8 mouse cellular contexts compared by ENCODE assay signal in genomic region chr7:132226379-132227074, GRCm38 (mm10).
DNase-seq lines count a peak whose midpoint lies in the region; ATAC-seq and TF ChIP-seq lines count a peak whose summit lies in the region.

No protein-coding gene starts in this region.

- H3K9ac ChIP-seq in CH12.LX (ENCODE audit: insufficient read depth, low read depth) = no peak overlapping the region
- H3K9ac ChIP-seq in liver, embryonic 13.5 days = no peak overlapping the region
- no peak overlapping the region for H3K9ac ChIP-seq in neural tube, embryonic 13.5 days

- H3K9me3 ChIP-seq in CH12.LX (replicated peaks; ENCODE audit: low read length) = no peaks in the 10 kb centered on the region
- H3K9me3 ChIP-seq in liver, embryonic 13.5 days (replicated peaks) = no peaks in the 10 kb centered on the region
- no peaks in the 10 kb centered on the region for H3K9me3 ChIP-seq in neural tube, embryonic 13.5 days

- no peak overlapping the region for H3K27ac ChIP-seq in CH12.LX (ENCODE audit: insufficient read depth, low read depth)
- no peak overlapping the region for H3K27ac ChIP-seq in liver, embryonic 13.5 days
- H3K27ac ChIP-seq in neural tube, embryonic 13.5 days (replicated peaks) = no peak overlapping the region
- H3K27ac ChIP-seq in testis, adult 2 months (ENCODE audit: control insufficient read depth, insufficient read depth, low read depth, low read length) = no peak overlapping the region

- no peak overlapping the region for H3K4me2 ChIP-seq in CH12.LX (ENCODE audit: insufficient read depth, low read depth, poor library complexity, severe bottlenecking)
- H3K4me2 ChIP-seq in liver, embryonic 13.5 days = no peak overlapping the region
- no peak overlapping the region for H3K4me2 ChIP-seq in neural tube, embryonic 13.5 days

- no peak for TF ChIP-seq POLR2A in CH12.LX (IDR thresholded peaks at IDR 0.05; ENCODE audit: low read depth, low read length)
- no peak for TF ChIP-seq POLR2A in brain, embryonic 14.5 days (IDR thresholded peaks at IDR 0.05; ENCODE audit: borderline replicate concordance, extremely low read depth, insufficient read depth, insufficient read length, poor library complexity, severe bottlenecking)
- TF ChIP-seq POLR2A in testis, adult 2 months (IDR thresholded peaks at IDR 0.05; ENCODE audit: control insufficient read depth, low read depth, low read length) = no peak

- ATAC-seq in liver, embryonic 13.5 days (ENCODE audit: low read depth) = peak; percentile 45; the same call in 1 of the 2 replicates
- peak; percentile 60 for ATAC-seq in neural tube, embryonic 13.5 days (ENCODE audit: low read depth)

- dilution Hi-C loops in CH12.LX (cut with MboI; ENCODE audit: extremely low pct_ligation_motif_present, extremely low pct_unique_long_range_greater_than_20kb, low sequenced_read_pairs) = no loop called here

- H3K36me3 ChIP-seq in CH12.LX (replicated peaks in 1 of 2; ENCODE audit: control insufficient read depth in 1 of 2, insufficient read depth in 1 of 2, low read length in 1 of 2) = no peaks in the 10 kb centered on the region
- no peaks in the 10 kb centered on the region for H3K36me3 ChIP-seq in liver, embryonic 13.5 days
- H3K36me3 ChIP-seq in neural tube, embryonic 13.5 days = no peaks in the 10 kb centered on the region
- no peaks in the 10 kb centered on the region for H3K36me3 ChIP-seq in testis, adult 2 months (ENCODE audit: control insufficient read depth, insufficient read depth, low read length)

- peak; percentile 97 for TF ChIP-seq RAD21 in CH12.LX (IDR thresholded peaks at IDR 0.05; ENCODE audit: low read depth, low read length)

- peaks cover 75% of the 10 kb centered on the region for H3K27me3 ChIP-seq in CH12.LX (replicated peaks)
- 0 out of 2 replicates have a peak, but pooled peaks cover 2% of the 10 kb centered on the region for H3K27me3 ChIP-seq in liver, embryonic 13.5 days
- no peaks in the 10 kb centered on the region; the same call in 1 of the 2 replicates for H3K27me3 ChIP-seq in neural tube, embryonic 13.5 days
- no peaks in the 10 kb centered on the region for H3K27me3 ChIP-seq in testis, adult 2 months (ENCODE audit: control insufficient read depth, insufficient read depth, low read length)

- in situ Hi-C loops in CH12.LX (cut with MboI; ENCODE audit: low pct_ligation_motif_present, low pct_unique_long_range_greater_than_20kb, low sequenced_read_pairs) = loop anchor here (5.0 to 10.0 kb wide), 2 partner anchors 246 to 318 kb away; no protein-coding TSS in a partner anchor

- no peaks in the 10 kb centered on the region for H3K79me2 ChIP-seq in CH12.LX (replicated peaks; ENCODE audit: control insufficient read depth, extremely low read depth, insufficient read depth, poor library complexity, severe bottlenecking)

- DNase-seq in CH12.LX (ENCODE audit: extremely low read depth) = peak; percentile 69
- DNase-seq in brain, embryonic 14.5 days (ENCODE audit: low read depth) = peak; percentile 91
- DNase-seq in fibroblast of lung, adult 2 months (ENCODE audit: low read depth) = peak; percentile 71
- peak; percentile 90 to 94 for DNase-seq in heart, postnatal 10 days
- DNase-seq in kidney, postnatal 25 days = peak; percentile 76 to 95
- DNase-seq in liver, embryonic 13.5 days = peak; percentile 47

- intact Hi-C loops in heart, postnatal 10 days (cut with DNase I) = loop anchor here (1.0 to 5.0 kb wide), 5 partner anchors 90 to 411 kb away; partner anchors contain the start of gene Chst15

- 48% methylated on average over 6 of the region's 6 CpGs for WGBS in liver, embryonic 13.5 days (ENCODE audit: insufficient replicate concordance)
- 64% methylated on average over 6 of the region's 6 CpGs for WGBS in neural tube, embryonic 13.5 days

- TF ChIP-seq CTCF in CH12.LX (conservative IDR thresholded peaks at IDR 0.05 in 1 of 2, IDR thresholded peaks at IDR 0.05 in 1 of 2; ENCODE audit: low read depth in 2 of 2, low read length in 2 of 2) = peak; percentile 91 to 98
- TF ChIP-seq CTCF in brain, embryonic 14.5 days (IDR thresholded peaks at IDR 0.05; ENCODE audit: borderline replicate concordance, extremely low read depth, insufficient read depth, insufficient read length) = peak; percentile 90
- peak; percentile 62; the same call in 1 of the 2 replicates for TF ChIP-seq CTCF in testis, adult 2 months (IDR thresholded peaks at IDR 0.05; ENCODE audit: control insufficient read depth, insufficient read depth, insufficient replicate concordance, low read depth, low read length)

- no peaks in the 10 kb centered on the region for H3K4me1 ChIP-seq in CH12.LX (ENCODE audit: control insufficient read depth in 1 of 2, insufficient read depth in 2 of 2)
- peaks cover under 1% of the 10 kb centered on the region for H3K4me1 ChIP-seq in liver, embryonic 13.5 days (replicated peaks)
- peaks cover 16% of the 10 kb centered on the region for H3K4me1 ChIP-seq in neural tube, embryonic 13.5 days (replicated peaks)
- H3K4me1 ChIP-seq in testis, adult 2 months (ENCODE audit: control insufficient read depth, insufficient read depth, low read length) = no peaks in the 10 kb centered on the region

- no peak for TF ChIP-seq EP300 in CH12.LX (IDR thresholded peaks at IDR 0.05; ENCODE audit: low read length)

- no peak overlapping the region for H3K4me3 ChIP-seq in CH12.LX (replicated peaks in 1 of 3; ENCODE audit: low read depth in 2 of 3, low read length in 2 of 3, poor library complexity in 1 of 3)
- no peak overlapping the region for H3K4me3 ChIP-seq in liver, embryonic 13.5 days (replicated peaks)
- no peak overlapping the region for H3K4me3 ChIP-seq in neural tube, embryonic 13.5 days
- no peak overlapping the region for H3K4me3 ChIP-seq in testis, adult 2 months (ENCODE audit: control insufficient read depth, low read depth, low read length)

TF ChIP-seq in CH12.LX, 34 proteins besides CTCF, POLR2A, EP300 and RAD21:
- no peak for TF ChIP-seq RCOR1 (conservative IDR thresholded peaks at IDR 0.05; ENCODE audit: low read depth, low read length)
- TF ChIP-seq POLR2AphosphoS2 (IDR thresholded peaks at IDR 0.05; ENCODE audit: low read depth, low read length) = no peak
- TF ChIP-seq TCF12 (IDR thresholded peaks at IDR 0.05; ENCODE audit: low read depth, low read length) = 0 out of 2 replicates have a peak, but pooled peaks have one; percentile 27
- TF ChIP-seq MAFK (IDR thresholded peaks at IDR 0.05; ENCODE audit: insufficient replicate concordance, low read length) = no peak
- no peak for TF ChIP-seq CHD2 (IDR thresholded peaks at IDR 0.05; ENCODE audit: low read length)
- no peak for TF ChIP-seq MEF2A (IDR thresholded peaks at IDR 0.05; ENCODE audit: borderline replicate concordance, low read depth, low read length)
- TF ChIP-seq IRF4 (IDR thresholded peaks at IDR 0.05; ENCODE audit: low read depth, low read length) = peak; percentile 36; the same call in 1 of the 2 replicates
- TF ChIP-seq ZNF384 (IDR thresholded peaks at IDR 0.05; ENCODE audit: low read depth, low read length) = no peak
- TF ChIP-seq USF2 (conservative IDR thresholded peaks at IDR 0.05; ENCODE audit: low read depth, low read length) = no peak
- TF ChIP-seq GABPA (IDR thresholded peaks at IDR 0.05; ENCODE audit: insufficient replicate concordance, low read depth, low read length) = no peak
- no peak for TF ChIP-seq MXI1 (IDR thresholded peaks at IDR 0.05; ENCODE audit: low read depth, low read length)
- no peak for TF ChIP-seq JUN (IDR thresholded peaks at IDR 0.05; ENCODE audit: insufficient read depth, low read depth, low read length)
- no peak for TF ChIP-seq HCFC1 (IDR thresholded peaks at IDR 0.05; ENCODE audit: low read depth, low read length)
- TF ChIP-seq MAX (IDR thresholded peaks at IDR 0.05; ENCODE audit: low read length) = no peak
- TF ChIP-seq ELF1 (IDR thresholded peaks at IDR 0.05; ENCODE audit: low read depth, low read length) = peak; percentile 32; the same call in 1 of the 2 replicates
- no peak for TF ChIP-seq PAX5 (IDR thresholded peaks at IDR 0.05; ENCODE audit: low read length)
- peak; percentile 42; the same call in 1 of the 2 replicates for TF ChIP-seq JUND (conservative IDR thresholded peaks at IDR 0.05; ENCODE audit: low read depth, low read length)
- no peak for TF ChIP-seq BHLHE40 (IDR thresholded peaks at IDR 0.05; ENCODE audit: low read depth, low read length)
- no peak for TF ChIP-seq SIN3A (IDR thresholded peaks at IDR 0.05; ENCODE audit: low read length)
- TF ChIP-seq NELFE (IDR thresholded peaks at IDR 0.05; ENCODE audit: low read depth, low read length) = peak; percentile 41; the same call in 1 of the 2 replicates
- TF ChIP-seq E2F4 (IDR thresholded peaks at IDR 0.05; ENCODE audit: insufficient replicate concordance, low read depth, low read length) = no peak
- no peak for TF ChIP-seq USF1 (IDR thresholded peaks at IDR 0.05; ENCODE audit: low read depth, low read length)
- no peak for TF ChIP-seq ETS1 (conservative IDR thresholded peaks at IDR 0.05; ENCODE audit: low read depth, low read length)
- TF ChIP-seq NRF1 (IDR thresholded peaks at IDR 0.05; ENCODE audit: low read depth, low read length) = peak; percentile 47; the same call in 1 of the 2 replicates
- TF ChIP-seq CHD1 (IDR thresholded peaks at IDR 0.05; ENCODE audit: low read depth, low read length) = no peak
- no peak for TF ChIP-seq UBTF (IDR thresholded peaks at IDR 0.05; ENCODE audit: low read depth, low read length)
- TF ChIP-seq TBP (conservative IDR thresholded peaks at IDR 0.05; ENCODE audit: low read depth, low read length) = no peak
- TF ChIP-seq ZMIZ1 (IDR thresholded peaks at IDR 0.05; ENCODE audit: low read depth, low read length) = no peak
- 0 out of 2 replicates have a peak, but pooled peaks have one; percentile 29 for TF ChIP-seq MYC (IDR thresholded peaks at IDR 0.05; ENCODE audit: low read depth, low read length)
- TF ChIP-seq ZC3H11A (IDR thresholded peaks at IDR 0.05; ENCODE audit: low read depth, low read length) = peak; percentile 97
- no peak for TF ChIP-seq KAT2A (IDR thresholded peaks at IDR 0.05; ENCODE audit: insufficient replicate concordance, low read length)
- no peak for TF ChIP-seq ZKSCAN1 (IDR thresholded peaks at IDR 0.05; ENCODE audit: borderline replicate concordance, low read depth, low read length)
- no peak for TF ChIP-seq MAZ (IDR thresholded peaks at IDR 0.05; ENCODE audit: low read depth, low read length)
- peak; percentile 99 for TF ChIP-seq SMC3 (IDR thresholded peaks at IDR 0.05; ENCODE audit: low read depth, low read length)
